Mouse (Mus musculus): ENCODE measurements around the gene Cfap43. TPM values are rescaled to one million over a fixed set of nuclear protein-coding genes. Genes with fewer than 3 reads are reported as not detected.

Cfap43 gene
- total RNA-seq, 1 experiment = 1.5 TPM

GRCm38 (mm10) chr19:47750391-47750790 is 168.7 kb downstream of the Cfap43 start:
- DNase-seq (ENCODE audit: low read depth, low spot score) = no peak
- in situ Hi-C loops (cut with MboI; ENCODE audit: low sequenced_read_pairs in 2 of 2, unreplicated experiment in 2 of 2) = no loop called here
- TF ChIP-seq HCFC1 (IDR thresholded peaks at IDR 0.05; ENCODE audit: borderline replicate concordance, insufficient read depth, low read length) (no peak), MAFK (IDR thresholded peaks at IDR 0.05; ENCODE audit: insufficient read depth, low read depth, low read length) (no peak), ZC3H11A (IDR thresholded peaks at IDR 0.05; ENCODE audit: borderline replicate concordance, low read depth, low read length) (no peak), ZNF384 (IDR thresholded peaks at IDR 0.05; ENCODE audit: low read depth, low read length) (no peak), CHD2 (IDR thresholded peaks at IDR 0.05; ENCODE audit: low read depth, low read length) (no peak)
- no peak overlapping the region for H3K9ac ChIP-seq (ENCODE audit: insufficient read depth, low read depth, low read length, poor library complexity, severe bottlenecking)
- H3K4me3 ChIP-seq (ENCODE audit: insufficient read depth in 1 of 2, low read depth in 1 of 2, low read length in 2 of 2, poor library complexity in 1 of 2, severe bottlenecking in 1 of 2) = no peak overlapping the region
- H3K27ac ChIP-seq (ENCODE audit: insufficient read depth, low read depth, low read length, poor library complexity, severe bottlenecking) = no peak overlapping the region
- H3K36me3 ChIP-seq (ENCODE audit: control insufficient read depth, insufficient read depth, low read length, poor library complexity, severe bottlenecking) = no peaks in the 10 kb centered on the region; the same call in 1 of the 2 replicates
- H3K9me3 ChIP-seq (ENCODE audit: control insufficient read depth, insufficient read depth, low read depth, low read length) = no peaks in the 10 kb centered on the region
- peaks cover 0 to 2% of the 10 kb centered on the region in 2 experiments; a peak in 1 of 4 replicates for H3K4me1 ChIP-seq (ENCODE audit: control insufficient read depth in 2 of 2, insufficient read depth in 2 of 2, low read length in 2 of 2, poor library complexity in 1 of 2)

- Histone ChIP-seq H3K9ac (ENCODE audit: insufficient read depth, low read depth, low read length, poor library complexity, severe bottlenecking) (no peak overlapping the region), H3K36me3 (ENCODE audit: control insufficient read depth, insufficient read depth, low read length, poor library complexity, severe bottlenecking) (no peaks in the 10 kb centered on the region; the same call in 1 of the 2 replicates), H3K4me3 (ENCODE audit: insufficient read depth in 1 of 2, low read depth in 1 of 2, low read length in 2 of 2, poor library complexity in 1 of 2, severe bottlenecking in 1 of 2) (no peak overlapping the region), H3K27ac (ENCODE audit: insufficient read depth, low read depth, low read length, poor library complexity, severe bottlenecking) (no peak overlapping the region), H3K4me1 (ENCODE audit: control insufficient read depth in 2 of 2, insufficient read depth in 2 of 2, low read length in 2 of 2, poor library complexity in 1 of 2) (peaks cover 0 to 2% of the 10 kb centered on the region in 2 experiments; a peak in 1 of 4 replicates), H3K9me3 (ENCODE audit: control insufficient read depth, insufficient read depth, low read depth, low read length) (no peaks in the 10 kb centered on the region)
- in situ Hi-C loops (cut with MboI; ENCODE audit: low sequenced_read_pairs in 2 of 2, unreplicated experiment in 2 of 2) = no loop called here
- TF ChIP-seq ZC3H11A (IDR thresholded peaks at IDR 0.05; ENCODE audit: borderline replicate concordance, low read depth, low read length) (no peak), ZNF384 (IDR thresholded peaks at IDR 0.05; ENCODE audit: low read depth, low read length) (no peak), MAFK (IDR thresholded peaks at IDR 0.05; ENCODE audit: insufficient read depth, low read depth, low read length) (no peak), HCFC1 (IDR thresholded peaks at IDR 0.05; ENCODE audit: borderline replicate concordance, insufficient read depth, low read length) (no peak), CHD2 (IDR thresholded peaks at IDR 0.05; ENCODE audit: low read depth, low read length) (no peak)
- DNase-seq (ENCODE audit: low read depth, low spot score) = peak; percentile 21
Observed at GRCm38 (mm10) chr19:47748950-47749349, 170.1 kb downstream of the Cfap43 start.

- Histone ChIP-seq H3K4me1 (ENCODE audit: control insufficient read depth in 2 of 2, insufficient read depth in 2 of 2, low read length in 2 of 2, poor library complexity in 1 of 2) (peaks cover 0 to 2% of the 10 kb centered on the region in 2 experiments; a peak in 1 of 4 replicates), H3K9me3 (ENCODE audit: control insufficient read depth, insufficient read depth, low read depth, low read length) (no peaks in the 10 kb centered on the region), H3K27ac (ENCODE audit: insufficient read depth, low read depth, low read length, poor library complexity, severe bottlenecking) (no peak overlapping the region), H3K9ac (ENCODE audit: insufficient read depth, low read depth, low read length, poor library complexity, severe bottlenecking) (no peak overlapping the region), H3K4me3 (ENCODE audit: insufficient read depth in 1 of 2, low read depth in 1 of 2, low read length in 2 of 2, poor library complexity in 1 of 2, severe bottlenecking in 1 of 2) (no peak overlapping the region), H3K36me3 (ENCODE audit: control insufficient read depth, insufficient read depth, low read length, poor library complexity, severe bottlenecking) (no peaks in the 10 kb centered on the region; the same call in 1 of the 2 replicates)
- in situ Hi-C loops (cut with MboI; ENCODE audit: low sequenced_read_pairs in 2 of 2, unreplicated experiment in 2 of 2) = no loop called here
- no peak for TF ChIP-seq HCFC1 (IDR thresholded peaks at IDR 0.05; ENCODE audit: borderline replicate concordance, insufficient read depth, low read length)
- no peak for DNase-seq (ENCODE audit: low read depth, low spot score)
Observed at GRCm38 (mm10) chr19:47747072-47747471, 172.0 kb downstream of the Cfap43 start.

- Histone ChIP-seq H3K9ac (ENCODE audit: insufficient read depth, low read depth, low read length, poor library complexity, severe bottlenecking) (peak overlapping the region; percentile 96), H3K4me1 (ENCODE audit: control insufficient read depth in 2 of 2, insufficient read depth in 2 of 2, low read length in 2 of 2, poor library complexity in 1 of 2) (no peaks in the 10 kb centered on the region), H3K36me3 (ENCODE audit: control insufficient read depth, insufficient read depth, low read length, poor library complexity, severe bottlenecking) (peaks cover 17% of the 10 kb centered on the region), H3K27ac (ENCODE audit: insufficient read depth, low read depth, low read length, poor library complexity, severe bottlenecking) (peak overlapping the region; percentile 87), H3K4me3 (ENCODE audit: insufficient read depth in 1 of 2, low read depth in 1 of 2, low read length in 2 of 2, poor library complexity in 1 of 2, severe bottlenecking in 1 of 2) (peak overlapping the region; percentile 91 to 96), H3K9me3 (ENCODE audit: control insufficient read depth, insufficient read depth, low read depth, low read length) (no peaks in the 10 kb centered on the region)
- in situ Hi-C loops (cut with MboI; ENCODE audit: low sequenced_read_pairs in 2 of 2, unreplicated experiment in 2 of 2) = no loop called here
- peak; percentile 24 for DNase-seq (ENCODE audit: low read depth, low spot score)
- TF ChIP-seq MAFK (IDR thresholded peaks at IDR 0.05; ENCODE audit: insufficient read depth, low read depth, low read length) (no peak), ZC3H11A (IDR thresholded peaks at IDR 0.05; ENCODE audit: borderline replicate concordance, low read depth, low read length) (no peak), HCFC1 (IDR thresholded peaks at IDR 0.05; ENCODE audit: borderline replicate concordance, insufficient read depth, low read length) (no peak), ZNF384 (IDR thresholded peaks at IDR 0.05; ENCODE audit: low read depth, low read length) (no peak), CHD2 (IDR thresholded peaks at IDR 0.05; ENCODE audit: low read depth, low read length) (no peak)
Observed at GRCm38 (mm10) chr19:47731931-47732330, 187.2 kb downstream of the Cfap43 start.

All from ES-E14 (cell line).